Mouse (Mus musculus) liver, postnatal 0 days (tissue): Measurements from ENCODE around the gene Egr4. TPM values are rescaled to one million over a fixed set of nuclear protein-coding genes. Genes with fewer than 3 reads are reported as not detected.

Source experiments
- ATAC-seq: fragments of 200-750 bp; cut with Nextera tagmentation; 2 replicates; pipeline ENCODE4 v1.8.0; 2017; ENCODE audit warnings: mild to moderate bottlenecking, moderate library complexity
- DNase-seq: peaks from one replicate; pipeline ENCODE4 v3.0.0-alpha.2; 2016
- H3K27ac ChIP-seq: fragments of 300-500 bp; sonication (generic); 2 replicates; pipeline ENCODE4 v1.5.1; 2014; ENCODE audit warnings: antibody characterized with exemption, moderate library complexity, mild to moderate bottlenecking, low read depth
- H3K27me3 ChIP-seq: fragments of 300-500 bp; sonication (generic); 2 replicates; pipeline ENCODE4 v1.6.1; 2014; ENCODE audit warnings: low read length, control low read depth, mixed read lengths; ENCODE audit not compliant: insufficient read depth
- H3K36me3 ChIP-seq: fragments of 300-500 bp; sonication (generic); replicated peaks from 2 replicates; pipeline ENCODE4 v1.6.1; 2014; ENCODE audit warnings: mild to moderate bottlenecking, control low read depth, low read length, moderate library complexity, mixed read lengths; ENCODE audit not compliant: insufficient read depth
- H3K4me1 ChIP-seq: fragments of 300-500 bp; sonication (generic); 2 replicates; pipeline ENCODE4 v1.6.1; 2014; ENCODE audit warnings: antibody characterized with exemption, mild to moderate bottlenecking, control low read depth; ENCODE audit not compliant: insufficient read depth
- H3K4me2 ChIP-seq: fragments of 300-500 bp; sonication (generic); 2 replicates; pipeline ENCODE4 v1.6.1; 2014; ENCODE audit warnings: low read depth, mild to moderate bottlenecking, low read length, moderate library complexity, mixed read lengths
- H3K4me3 ChIP-seq: fragments of 300-500 bp; sonication (generic); 2 replicates; pipeline ENCODE4 v1.5.1; 2014; ENCODE audit warnings: low read depth, low read length
- H3K9ac ChIP-seq: fragments of 300-500 bp; sonication (generic); replicated peaks from 2 replicates; pipeline ENCODE4 v1.6.1; 2014; ENCODE audit warnings: mild to moderate bottlenecking, moderate library complexity
- H3K9me3 ChIP-seq: fragments of 300-500 bp; sonication (generic); 2 replicates; pipeline ENCODE4 v1.6.1; 2016; ENCODE audit warnings: mild to moderate bottlenecking, control low read depth, low read length, mixed read lengths
- CTCF ChIP-seq: sonication (generic); IDR thresholded peaks from 2 replicates; pipeline ENCODE4 v1.5.1; 2016; ENCODE audit warnings: antibody characterized with exemption, low read depth
- EP300 ChIP-seq: IDR thresholded peaks from 2 replicates; pipeline ENCODE4 v1.6.1; 2016; ENCODE audit warnings: antibody characterized with exemption, low read depth, mild to moderate bottlenecking
- WGBS: fragments of 180-500 bp; shearing (Covaris S2); extraction: QIAGEN DNeasy Blood & Tissue Kit; methylation state at CpG from one replicate; pipeline ENCODE4 v1.1.7; 2014; ENCODE audit not compliant: insufficient replicate concordance; 5-methylcytosine and 5-hydroxymethylcytosine counted together
- polyA plus RNA-seq: library from polyadenylated mRNA; unstranded; fragments of >200 nt; fragmentation: Nextera tagmentation; extraction: Ambion mirVana; gene quantifications from 2 replicates; pipeline ENCODE4 v1.2.1, GENCODE M21; 2015

Gene Egr4
- polyA plus RNA-seq, 1 experiment from 2014 or later: not detected

- Histone ChIP-seq H3K4me3 (no peak overlapping the region), H3K9me3 (no peaks in the 10 kb centered on the region), H3K27me3 (0 out of 2 replicates have a peak, but pooled peaks cover 9% of the 10 kb centered on the region), H3K27ac (no peak overlapping the region), H3K4me2 (no peak overlapping the region), H3K4me1 (no peaks in the 10 kb centered on the region), H3K36me3 (no peaks in the 10 kb centered on the region), H3K9ac (no peak overlapping the region)
- TF ChIP-seq EP300 (no peak), CTCF (no peak)
- ATAC-seq (no peak), DNase-seq (no peak)
- 71% methylated on average over 5 of the region's 5 CpGs for WGBS
Observed at GRCm38 (mm10) chr6:85522026-85522425, 8.6 kb upstream of the Egr4 start.

- WGBS: 54% methylated on average over 5 of the region's 5 CpGs
Observed at GRCm38 (mm10) chr6:85518091-85518693, 4.8 kb upstream of the Egr4 start.

GRCm38 (mm10) chr6:85515941-85516340 lies 2.6 kb upstream of the Egr4 start:
- peaks cover 7% of the 10 kb centered on the region; the same call in 1 of the 2 replicates for H3K4me1 ChIP-seq
- WGBS: 66% methylated on average over 4 of the region's 4 CpGs
- ATAC-seq (no peak), DNase-seq (no peak)
- no peak overlapping the region for H3K4me3 ChIP-seq
- no peaks in the 10 kb centered on the region for H3K9me3 ChIP-seq
- no peak overlapping the region for H3K9ac ChIP-seq
- H3K27ac ChIP-seq: no peak overlapping the region
- TF ChIP-seq CTCF (no peak), EP300 (no peak)
- no peak overlapping the region for H3K4me2 ChIP-seq
- H3K27me3 ChIP-seq: peaks cover 59% of the 10 kb centered on the region
- no peaks in the 10 kb centered on the region for H3K36me3 ChIP-seq

More at GRCm38 (mm10) chr6:85518091-85518693, 4.8 kb upstream of the Egr4 start:
- Histone ChIP-seq H3K4me2 (no peak overlapping the region), H3K4me3 (no peak overlapping the region), H3K27me3 (peaks cover 36% of the 10 kb centered on the region), H3K9me3 (no peaks in the 10 kb centered on the region), H3K36me3 (no peaks in the 10 kb centered on the region), H3K4me1 (peaks cover 6% of the 10 kb centered on the region; the same call in 1 of the 2 replicates), H3K9ac (no peak overlapping the region), H3K27ac (no peak overlapping the region)
- no peak for ATAC-seq
- no peak for TF ChIP-seq EP300
- TF ChIP-seq CTCF: no peak
- no peak for DNase-seq

- WGBS: 3% methylated on average over 74 of the region's 90 CpGs
- peak; percentile 16 for DNase-seq
- ATAC-seq: no peak
Observed at GRCm38 (mm10) chr6:85512577-85513530, 535 bp downstream of the Egr4 start.

GRCm38 (mm10) chr6:85512056-85512440 lies 1.3 kb downstream of the Egr4 start:
- TF ChIP-seq CTCF: no peak
- TF ChIP-seq EP300: no peak
- H3K36me3 ChIP-seq: no peaks in the 10 kb centered on the region
- no peak for DNase-seq
- no peak overlapping the region for H3K4me2 ChIP-seq
- peaks cover 7% of the 10 kb centered on the region; the same call in 1 of the 2 replicates for H3K4me1 ChIP-seq
- peaks cover 61% of the 10 kb centered on the region for H3K27me3 ChIP-seq
- no peak overlapping the region for H3K9ac ChIP-seq
- no peak overlapping the region for H3K27ac ChIP-seq
- H3K9me3 ChIP-seq: no peaks in the 10 kb centered on the region
- H3K4me3 ChIP-seq: no peak overlapping the region
- ATAC-seq: no peak
- WGBS: under 1% methylated on average over 28 of the region's 36 CpGs

More at GRCm38 (mm10) chr6:85512577-85513530, 535 bp downstream of the Egr4 start:
- Histone ChIP-seq H3K27ac (no peak overlapping the region), H3K36me3 (no peaks in the 10 kb centered on the region), H3K4me2 (peak overlapping the region; percentile 62), H3K4me3 (peak overlapping the region; percentile 43), H3K27me3 (peaks cover 63% of the 10 kb centered on the region), H3K4me1 (peaks cover 7% of the 10 kb centered on the region; the same call in 1 of the 2 replicates), H3K9ac (no peak overlapping the region), H3K9me3 (no peaks in the 10 kb centered on the region)
- TF ChIP-seq CTCF (no peak), EP300 (no peak)
